Mouse (Mus musculus) limb, embryonic 14.5 days (tissue): Measurements from ENCODE around the gene Bmp10. TPM values are rescaled to one million over a fixed set of nuclear protein-coding genes. Genes with fewer than 3 reads are reported as not detected.
A peak's percentile ranks its signal among the peaks of the same experiment; 100 is the strongest.

Experiments
- ATAC-seq: fragments of 200-750 bp; cut with Nextera tagmentation; 2 replicates; pipeline ENCODE4 v1.8.0; 2017; ENCODE audit warnings: low read depth, moderate number of reproducible peaks, moderate TSS enrichment; ENCODE audit not compliant: low FRiP score
- DNase-seq: peaks from one replicate; pipeline ENCODE4 v3.0.0-alpha.2; 2015; ENCODE audit warnings: low spot score
- H3K27ac ChIP-seq: fragments of 300-500 bp; sonication (generic); replicated peaks from 2 replicates; pipeline ENCODE4 v1.5.1; 2014; ENCODE audit warnings: low read depth, mild to moderate bottlenecking, low read length, moderate library complexity, mixed read lengths
- H3K27me3 ChIP-seq: fragments of 300-500 bp; sonication (generic); 2 replicates; pipeline ENCODE4 v1.6.1; 2014; ENCODE audit warnings: low read length, mixed read lengths; ENCODE audit not compliant: control insufficient read depth, insufficient read depth
- H3K36me3 ChIP-seq: fragments of 300-500 bp; sonication (generic); 2 replicates; pipeline ENCODE4 v1.6.1; 2014; ENCODE audit warnings: mild to moderate bottlenecking, low read length, moderate library complexity, mixed read lengths; ENCODE audit not compliant: control insufficient read depth, insufficient read depth
- H3K4me1 ChIP-seq: fragments of 300-500 bp; sonication (generic); 2 replicates; pipeline ENCODE4 v1.6.1; 2014; ENCODE audit warnings: antibody characterized with exemption, low read length, mixed read lengths; ENCODE audit not compliant: control insufficient read depth, insufficient read depth
- H3K4me2 ChIP-seq: fragments of 300-500 bp; sonication (generic); replicated peaks from 2 replicates; pipeline ENCODE4 v1.6.1; 2014; ENCODE audit warnings: low read depth, mild to moderate bottlenecking, low read length, moderate library complexity; ENCODE audit not compliant: severe bottlenecking
- H3K4me3 ChIP-seq: fragments of 300-500 bp; sonication (generic); replicated peaks from 2 replicates; pipeline ENCODE4 v1.5.1; 2014; ENCODE audit warnings: low read length
- H3K9ac ChIP-seq: fragments of 300-500 bp; sonication (generic); 2 replicates; pipeline ENCODE4 v1.6.1; 2014; ENCODE audit warnings: mild to moderate bottlenecking, low read depth, low read length, moderate library complexity; ENCODE audit not compliant: severe bottlenecking
- H3K9me3 ChIP-seq: fragments of 300-500 bp; sonication (generic); 2 replicates; pipeline ENCODE4 v1.6.1; 2016; ENCODE audit warnings: low read length; ENCODE audit not compliant: control insufficient read depth
- POLR2A ChIP-seq: fragments of 200-500 bp; IDR thresholded peaks from 2 replicates; pipeline ENCODE4 v1.8.0; 2012; ENCODE audit warnings: inconsistent platforms, mild to moderate bottlenecking, moderate library complexity, borderline replicate concordance; ENCODE audit not compliant: insufficient read depth, insufficient read length; ENCODE audit errors: extremely low read depth
- WGBS: fragments of 180-500 bp; shearing (Covaris S2); extraction: QIAGEN DNeasy Blood & Tissue Kit; methylation state at CpG from one replicate; pipeline ENCODE4 v1.1.7; 2014; 5-methylcytosine and 5-hydroxymethylcytosine counted together
- polyA plus RNA-seq, 2 experiments: library from polyadenylated mRNA; depleted of rRNA in 1 of 2; stranded (reverse) in 1 of 2; unstranded in 1 of 2; fragments of >200 nt; fragmentation: Nextera tagmentation in 1 of 2; extraction: Ambion mirVana in 1 of 2; gene quantifications; 2 replicates each; pipeline versions ENCODE4 v1.2.1 to v1.2.3; 2012 to 2014

Gene Bmp10
- 0.04 TPM in 1 of 2 replicates, not detected in the other for polyA plus RNA-seq (2012; rRNA removed)
- polyA plus RNA-seq (2014; fragmentation: Nextera tagmentation; extraction: Ambion mirVana), result not detected in 2 replicates

DNA sequence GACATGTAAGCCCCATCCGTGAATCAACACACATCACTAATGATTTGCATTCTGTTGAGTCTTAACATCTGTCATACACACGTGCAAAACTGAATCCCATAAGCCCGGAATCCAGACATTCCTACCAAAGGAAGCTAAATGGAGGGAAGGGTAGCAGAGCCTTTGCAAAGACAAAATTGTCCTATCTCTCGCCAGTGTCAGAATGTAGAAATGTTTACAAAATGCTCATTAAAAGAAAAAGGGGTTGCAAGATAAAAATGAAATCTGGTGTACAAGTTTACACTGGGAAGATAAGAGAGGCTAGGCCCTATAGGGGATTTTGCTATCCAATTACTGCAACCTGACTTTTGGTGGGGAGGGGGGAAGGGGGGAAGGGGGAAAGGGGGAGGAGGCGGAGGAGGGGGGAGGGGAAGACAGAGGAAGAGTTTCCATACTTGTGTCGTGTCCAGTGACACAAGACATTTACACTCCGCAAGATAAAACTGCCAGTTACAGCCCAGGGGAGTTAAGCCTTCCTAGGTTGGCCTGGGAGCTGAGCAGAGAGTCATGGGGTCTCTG lies at the start of gene Bmp10:
Gene Bmp10 (plus strand): TSS at position 508 of the 558 bp plus-strand sequence.
- Histone ChIP-seq H3K9me3 (no peaks in the 10 kb centered on the region), H3K4me3 (no peak within 1 kb of the TSS), H3K27ac (no peak within 1 kb of the TSS), H3K4me1 (no peaks in the 10 kb centered on the region), H3K27me3 (no peaks in the 10 kb centered on the region), H3K36me3 (no peaks in the 10 kb centered on the region), H3K4me2 (no peak within 1 kb of the TSS), H3K9ac (no peak within 1 kb of the TSS)
- WGBS, result 64% methylated on average over 7 of the region's 7 CpGs
- no peak for DNase-seq
- ATAC-seq, result no peak
- TF ChIP-seq POLR2A, result no peak

GRCm38 (mm10) chr6:87383926-87384691 lies 44.7 kb upstream of the Bmp10 start:
- ATAC-seq (no peak; the same call in 1 of the 2 replicates), DNase-seq (no peak)
- no peaks in the 10 kb centered on the region for H3K9me3 ChIP-seq
- WGBS, result 13% methylated on average over 24 of the region's 24 CpGs
- H3K4me3 ChIP-seq, result peak overlapping the region; percentile 31
- TF ChIP-seq POLR2A, result no peak
- no peaks in the 10 kb centered on the region for H3K27me3 ChIP-seq
- H3K4me1 ChIP-seq, result peaks cover 9% of the 10 kb centered on the region; the same call in 1 of the 2 replicates
- H3K4me2 ChIP-seq, result peak overlapping the region; percentile 50
- no peak overlapping the region for H3K27ac ChIP-seq
- H3K9ac ChIP-seq, result 0 out of 2 replicates have a peak overlapping the region, but pooled peaks have one; percentile 9
- no peaks in the 10 kb centered on the region for H3K36me3 ChIP-seq

GRCm38 (mm10) chr6:87384761-87385160 lies 44.0 kb upstream of the Bmp10 start:
- peak overlapping the region; percentile 31; the same call in 1 of the 2 replicates for H3K4me3 ChIP-seq
- H3K27ac ChIP-seq, result no peak overlapping the region
- H3K4me2 ChIP-seq, result peak overlapping the region; percentile 50; the same call in 1 of the 2 replicates
- H3K4me1 ChIP-seq, result peaks cover 9% of the 10 kb centered on the region; the same call in 1 of the 2 replicates
- WGBS, result 37% methylated on average over 5 of the region's 6 CpGs
- H3K27me3 ChIP-seq, result no peaks in the 10 kb centered on the region
- no peak for ATAC-seq
- H3K9me3 ChIP-seq, result no peaks in the 10 kb centered on the region
- peak; percentile 31 for DNase-seq
- TF ChIP-seq POLR2A, result no peak
- no peak overlapping the region for H3K9ac ChIP-seq
- no peaks in the 10 kb centered on the region for H3K36me3 ChIP-seq

DNA sequence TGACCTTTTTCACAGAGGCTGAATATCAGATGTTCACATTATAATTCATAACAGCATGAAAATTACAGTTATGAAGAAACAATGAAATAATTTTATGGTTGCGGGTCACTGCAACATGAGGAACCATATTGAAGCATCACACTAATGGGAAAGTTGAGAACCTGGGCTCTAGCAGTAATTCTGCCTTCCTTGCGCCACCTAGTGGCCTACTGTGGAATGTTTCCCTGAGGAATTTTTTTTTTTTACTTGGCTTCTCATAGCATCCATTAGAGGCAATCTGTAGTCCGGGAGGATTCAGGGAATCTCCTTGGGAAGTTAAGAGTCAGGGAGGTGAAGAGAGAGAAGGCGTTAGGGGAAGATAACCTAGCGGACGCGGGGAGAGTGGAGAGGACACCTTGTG lies 42.6 kb upstream of the Bmp10 start:
- DNase-seq (peak; percentile 93), ATAC-seq (no peak)
- no peak overlapping the region for H3K9ac ChIP-seq
- no peaks in the 10 kb centered on the region for H3K9me3 ChIP-seq
- H3K4me2 ChIP-seq, result no peak overlapping the region
- no peak overlapping the region for H3K27ac ChIP-seq
- 15% methylated on average over 7 of the region's 7 CpGs for WGBS
- no peaks in the 10 kb centered on the region for H3K36me3 ChIP-seq
- TF ChIP-seq POLR2A, result no peak
- no peak overlapping the region for H3K4me3 ChIP-seq
- H3K27me3 ChIP-seq, result no peaks in the 10 kb centered on the region
- peaks cover 9% of the 10 kb centered on the region; the same call in 1 of the 2 replicates for H3K4me1 ChIP-seq

GRCm38 (mm10) chr6:87386681-87387080 lies 42.1 kb upstream of the Bmp10 start:
- H3K4me1 ChIP-seq, result peaks cover 9% of the 10 kb centered on the region; the same call in 1 of the 2 replicates
- no peak overlapping the region for H3K27ac ChIP-seq
- no peaks in the 10 kb centered on the region for H3K9me3 ChIP-seq
- H3K36me3 ChIP-seq, result no peaks in the 10 kb centered on the region
- DNase-seq, result no peak
- no peak overlapping the region for H3K4me2 ChIP-seq
- H3K4me3 ChIP-seq, result no peak overlapping the region
- no peak for TF ChIP-seq POLR2A
- H3K27me3 ChIP-seq, result no peaks in the 10 kb centered on the region
- no peak for ATAC-seq
- H3K9ac ChIP-seq, result no peak overlapping the region
- 79% methylated on average over 10 of the region's 10 CpGs for WGBS
